Mouse (Mus musculus): ENCODE measurements at regions not wholly inside any gene's neighbourhood (a gene's known extent, or its start where the extent isn't known, plus 50 kb on each side); places are given as distances from the start of the nearest gene placed in this dataset.

DNA sequence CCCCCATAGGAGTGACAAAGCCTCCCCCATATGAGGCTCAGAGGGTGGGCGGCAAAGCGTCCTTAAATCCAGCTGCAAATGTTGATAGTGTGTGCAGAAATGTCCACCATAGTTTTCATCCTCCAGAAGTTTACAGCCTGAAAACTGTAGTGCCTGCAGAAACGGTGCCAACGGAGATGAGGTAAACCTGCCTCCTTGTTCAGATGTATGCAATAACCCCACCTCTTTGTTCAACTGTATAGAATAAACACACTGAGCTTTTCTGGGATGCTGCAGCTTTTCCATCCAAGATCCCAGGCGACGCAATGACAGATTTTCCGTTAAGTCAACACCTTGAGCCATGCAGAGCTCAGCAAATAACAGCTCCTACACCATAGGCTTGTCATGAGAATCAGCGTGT lies 57.3 kb upstream of the Cd180 start:
- no peak for DNase-seq (ENCODE audit: low read depth, low spot score)

- DNase-seq (ENCODE audit: low read depth, low spot score) = no peak
Measured at GRCm38 (mm10) chr13:102637059-102637458, 56.3 kb upstream of the Cd180 start.

GRCm38 (mm10) chr13:102639651-102640050 lies 53.7 kb upstream of the Cd180 start:
- DNase-seq (ENCODE audit: low read depth, low spot score) = no peak

DNA sequence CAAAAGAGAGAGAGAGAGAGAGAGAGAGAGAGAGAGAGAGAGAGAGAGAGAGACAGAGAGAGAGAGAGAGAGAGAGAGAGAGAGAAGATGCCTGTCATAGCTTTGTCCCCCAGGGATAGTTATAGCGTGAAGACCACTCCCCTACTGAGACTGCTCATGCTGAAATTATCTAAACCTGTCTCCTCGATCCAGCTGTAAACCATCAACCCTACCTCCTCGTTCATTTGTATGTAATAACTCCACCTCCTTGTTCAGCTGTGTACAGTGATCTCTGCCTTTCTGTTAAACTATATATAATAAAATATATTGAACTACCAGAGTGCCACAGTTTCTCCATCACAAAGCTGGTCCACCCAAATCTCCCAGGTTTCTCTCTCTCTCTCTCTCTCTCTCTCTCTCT lies 53.2 kb upstream of the Cd180 start:
- no peak for DNase-seq (ENCODE audit: low read depth, low spot score)

Measured in mesoderm, embryonic 11.5 days (tissue).